Mouse (Mus musculus) limb, embryonic 11.5 days (tissue): ENCODE data around the gene Nfix. TPM values are rescaled to one million over a fixed set of nuclear protein-coding genes. Genes with fewer than 3 reads are reported as not detected.

Experiments
- ATAC-seq: fragments of 200-750 bp; cut with Nextera tagmentation; 2 replicates; pipeline ENCODE4 v1.8.0; 2017; ENCODE audit warnings: low read depth; ENCODE audit not compliant: insufficient number of reproducible peaks, low FRiP score, low TSS enrichment
- DNase-seq: peaks from one replicate; pipeline ENCODE4 v3.0.0-alpha.2; 2015; ENCODE audit warnings: low spot score
- H3K27ac ChIP-seq: fragments of 300-500 bp; sonication (generic); replicated peaks from 2 replicates; pipeline ENCODE4 v1.5.1; 2014; ENCODE audit warnings: low read depth, mild to moderate bottlenecking, low read length
- H3K27me3 ChIP-seq: fragments of 300-500 bp; sonication (generic); 2 replicates; pipeline ENCODE4 v1.6.1; 2014; ENCODE audit warnings: mild to moderate bottlenecking, low read length, mixed read lengths; ENCODE audit not compliant: control insufficient read depth, insufficient read depth
- H3K36me3 ChIP-seq: fragments of 300-500 bp; sonication (generic); 2 replicates; pipeline ENCODE4 v1.6.1; 2014; ENCODE audit warnings: mild to moderate bottlenecking, low read length, moderate library complexity, mixed read lengths; ENCODE audit not compliant: control insufficient read depth, insufficient read depth
- H3K4me1 ChIP-seq: fragments of 300-500 bp; sonication (generic); 2 replicates; pipeline ENCODE4 v1.6.1; 2014; ENCODE audit warnings: low read length, mixed read lengths; ENCODE audit not compliant: control insufficient read depth, insufficient read depth
- H3K4me2 ChIP-seq: fragments of 300-500 bp; sonication (generic); 2 replicates; pipeline ENCODE4 v1.6.1; 2014; ENCODE audit warnings: low read depth, mild to moderate bottlenecking, moderate library complexity; ENCODE audit not compliant: severe bottlenecking
- H3K4me3 ChIP-seq: fragments of 300-500 bp; sonication (generic); 2 replicates; pipeline ENCODE4 v1.5.1; 2014; ENCODE audit warnings: low read depth, low read length
- H3K9ac ChIP-seq: fragments of 300-500 bp; sonication (generic); 2 replicates; pipeline ENCODE4 v1.6.1; 2014; ENCODE audit warnings: mild to moderate bottlenecking, low read length
- H3K9me3 ChIP-seq: fragments of 300-500 bp; sonication (generic); 2 replicates; pipeline ENCODE4 v1.6.1; 2016; ENCODE audit warnings: low read length; ENCODE audit not compliant: control insufficient read depth
- WGBS: fragments of 180-500 bp; shearing (Covaris S2); extraction: QIAGEN DNeasy Blood & Tissue Kit; methylation state at CpG from one replicate; pipeline ENCODE4 v1.1.7; 2014; 5-methylcytosine and 5-hydroxymethylcytosine counted together
- polyA plus RNA-seq: library from polyadenylated mRNA; unstranded; fragments of >200 nt; fragmentation: Nextera tagmentation; extraction: Ambion mirVana; gene quantifications from 2 replicates; pipeline ENCODE4 v1.2.1, GENCODE M21; 2014

The Nfix gene
- polyA plus RNA-seq, 1 experiment from 2014 or later, result 4.6 TPM

DNA sequence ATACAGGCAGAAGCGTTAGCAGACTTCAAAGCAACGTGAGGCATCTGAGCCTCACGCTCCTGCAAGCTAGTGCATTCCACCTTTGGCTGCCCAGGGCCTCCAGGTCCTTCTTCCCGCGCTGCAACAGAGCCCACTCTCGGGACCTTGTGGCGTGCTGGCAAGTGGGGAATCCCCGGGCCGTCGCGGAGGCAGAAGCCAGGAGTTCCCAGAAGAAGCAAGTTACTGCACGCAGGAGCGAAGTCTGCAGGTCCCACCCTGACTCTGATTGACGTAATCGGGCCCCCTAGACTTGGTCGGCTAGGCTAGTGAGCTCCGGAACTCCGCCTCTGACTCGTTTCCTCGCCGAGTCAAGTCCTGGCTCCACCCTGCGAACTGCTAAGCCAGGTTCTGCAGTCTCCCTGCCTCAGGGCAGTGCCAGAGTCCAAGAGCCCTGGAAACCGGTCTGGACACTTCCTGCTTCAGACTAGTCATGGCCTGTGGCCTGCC is 143.5 kb downstream of the Nfix start:
- H3K4me3 ChIP-seq, result peak overlapping the region; percentile 29
- peak overlapping the region; percentile 81 for H3K9ac ChIP-seq
- DNase-seq, result peak; percentile 88
- peak overlapping the region; percentile 100 for H3K27ac ChIP-seq
- H3K36me3 ChIP-seq, result no peaks in the 10 kb centered on the region
- peaks cover 43% of the 10 kb centered on the region for H3K4me1 ChIP-seq
- H3K4me2 ChIP-seq, result peak overlapping the region; percentile 85
- H3K27me3 ChIP-seq, result no peaks in the 10 kb centered on the region
- ATAC-seq, result peak; percentile 53
- WGBS, result under 1% methylated on average over 23 of the region's 23 CpGs
- H3K9me3 ChIP-seq, result no peaks in the 10 kb centered on the region

DNA sequence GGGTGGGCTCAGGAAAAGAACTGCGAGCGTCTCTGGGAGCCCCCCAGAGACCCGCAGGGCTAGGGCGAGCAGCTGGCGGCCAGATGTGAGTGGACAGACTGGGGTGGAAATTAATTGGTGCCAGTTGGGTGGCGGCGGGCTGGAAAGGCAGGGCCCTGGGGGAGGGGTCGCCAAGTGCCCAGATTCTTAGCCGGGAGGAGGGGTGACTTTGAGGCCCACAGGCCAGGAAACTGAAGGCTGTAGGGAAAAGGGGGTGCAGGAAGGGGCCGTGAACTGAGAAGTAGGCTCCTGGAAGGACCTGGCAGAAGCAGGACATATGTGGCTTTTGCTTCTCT is 144.0 kb downstream of the Nfix start:
- ATAC-seq (peak; percentile 54), DNase-seq (peak; percentile 99)
- H3K4me1 ChIP-seq, result peaks cover 43% of the 10 kb centered on the region
- peak overlapping the region; percentile 81 for H3K9ac ChIP-seq
- no peaks in the 10 kb centered on the region for H3K27me3 ChIP-seq
- H3K9me3 ChIP-seq, result no peaks in the 10 kb centered on the region
- WGBS, result under 1% methylated on average over 10 of the region's 10 CpGs
- peak overlapping the region; percentile 100 for H3K27ac ChIP-seq
- no peaks in the 10 kb centered on the region for H3K36me3 ChIP-seq
- H3K4me2 ChIP-seq, result peak overlapping the region; percentile 85
- H3K4me3 ChIP-seq, result peak overlapping the region; percentile 29

DNA sequence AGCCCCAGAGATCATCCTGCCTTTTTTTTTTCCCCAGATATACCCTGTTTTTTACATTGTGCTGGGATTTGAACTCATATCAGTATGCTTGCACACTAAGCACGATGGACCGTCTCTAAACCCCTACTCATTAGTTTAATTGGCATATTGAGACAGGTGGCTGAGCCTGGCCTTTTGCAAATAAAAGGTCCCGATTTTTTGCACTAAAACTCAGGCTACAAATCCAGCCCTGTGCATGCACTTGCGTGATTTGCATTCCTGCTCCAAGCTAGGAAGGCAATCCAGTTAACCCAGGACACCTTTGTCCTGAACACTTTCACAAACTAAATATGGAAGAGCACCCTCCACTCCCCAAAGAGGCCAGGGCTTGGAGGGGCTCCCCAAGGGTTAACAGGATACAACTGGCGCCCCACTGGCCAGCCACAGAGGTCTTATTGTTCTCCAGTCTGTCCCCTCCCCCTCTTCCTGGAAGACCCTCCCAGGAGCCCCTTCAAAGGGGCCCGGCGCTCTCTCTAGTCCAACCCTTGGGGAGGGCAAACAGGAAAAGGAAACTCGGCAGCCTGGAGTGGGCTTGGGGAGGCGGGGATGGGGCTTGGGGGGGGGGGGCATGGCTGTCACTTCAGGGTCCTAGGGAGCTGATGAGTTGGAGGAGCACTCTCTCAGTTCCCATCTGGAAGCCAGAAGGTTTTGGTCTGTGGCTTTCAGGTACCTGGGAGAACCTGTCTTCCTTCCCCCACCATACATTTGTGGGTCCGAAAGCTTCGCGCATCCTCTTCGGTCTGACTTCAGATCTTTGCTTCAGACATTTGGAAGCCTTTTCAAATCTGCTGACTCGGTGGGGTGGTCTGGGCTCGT is 144.6 kb downstream of the Nfix start:
- peak overlapping the region; percentile 29 for H3K4me3 ChIP-seq
- no peaks in the 10 kb centered on the region for H3K9me3 ChIP-seq
- H3K36me3 ChIP-seq, result no peaks in the 10 kb centered on the region
- peak; percentile 89 for DNase-seq
- H3K27me3 ChIP-seq, result no peaks in the 10 kb centered on the region
- WGBS, result under 1% methylated on average over 15 of the region's 15 CpGs
- peak; percentile 80 for ATAC-seq
- peak overlapping the region; percentile 81 for H3K9ac ChIP-seq
- peaks cover 43% of the 10 kb centered on the region for H3K4me1 ChIP-seq
- peak overlapping the region; percentile 100 for H3K27ac ChIP-seq
- H3K4me2 ChIP-seq, result peak overlapping the region; percentile 85

DNA sequence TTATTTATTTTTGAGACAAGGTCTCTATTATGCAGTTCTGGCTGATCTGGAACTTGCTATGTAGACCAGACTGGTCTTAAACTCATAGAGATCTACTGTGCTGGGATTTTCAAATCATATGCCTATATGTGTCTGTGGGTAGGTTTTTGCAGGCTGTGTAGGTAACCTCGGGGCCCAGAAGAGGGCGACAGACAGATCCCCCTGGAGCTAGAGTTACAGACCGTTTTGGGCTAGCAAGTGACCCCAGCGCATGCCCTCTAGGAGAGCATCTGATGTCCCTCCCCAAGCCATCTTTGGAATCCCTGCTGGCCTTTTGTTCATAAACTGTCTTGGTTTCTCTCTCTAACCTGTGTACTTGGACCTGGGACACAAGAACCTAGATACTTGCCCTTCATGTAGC is 145.5 kb downstream of the Nfix start:
- no peaks in the 10 kb centered on the region for H3K27me3 ChIP-seq
- no peak overlapping the region; the same call in 1 of the 2 replicates for H3K4me2 ChIP-seq
- H3K9me3 ChIP-seq, result no peaks in the 10 kb centered on the region
- H3K4me3 ChIP-seq, result no peak overlapping the region
- peak overlapping the region; percentile 100 for H3K27ac ChIP-seq
- no peak for ATAC-seq
- peaks cover 42% of the 10 kb centered on the region for H3K4me1 ChIP-seq
- H3K9ac ChIP-seq, result 0 out of 2 replicates have a peak overlapping the region, but pooled peaks have one; percentile 9
- 21% methylated on average over 4 of the region's 4 CpGs for WGBS
- peak; percentile 62 for DNase-seq
- no peaks in the 10 kb centered on the region for H3K36me3 ChIP-seq

DNA sequence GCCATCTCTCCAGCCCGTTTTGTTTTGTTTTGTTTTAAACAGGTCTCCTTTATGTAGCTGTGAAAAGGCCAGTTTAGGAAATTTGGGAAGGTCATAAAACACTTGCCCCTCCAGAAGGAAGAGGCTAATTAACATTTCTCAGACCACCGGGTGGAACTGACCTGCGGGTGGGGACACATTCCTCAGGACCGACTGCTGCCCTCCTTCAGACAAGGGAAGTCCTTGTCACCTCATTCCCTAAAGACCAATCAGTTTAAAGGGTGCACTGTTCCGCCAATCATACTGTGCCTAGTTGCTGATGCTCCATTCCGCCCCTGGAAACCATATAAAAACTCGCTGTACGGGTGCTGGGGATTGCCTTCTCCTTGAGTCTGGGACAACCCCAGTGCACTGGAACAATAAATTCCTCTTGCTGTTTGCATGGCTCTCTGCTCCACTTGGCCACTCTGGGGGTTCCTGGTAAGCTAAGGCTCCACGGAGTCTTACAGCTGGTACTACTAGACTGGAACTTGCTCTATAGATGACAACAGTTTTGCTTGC is 147.0 kb downstream of the Nfix start:
- H3K27me3 ChIP-seq, result no peaks in the 10 kb centered on the region
- peak overlapping the region; percentile 14; the same call in 1 of the 2 replicates for H3K4me3 ChIP-seq
- peak overlapping the region; percentile 87 for H3K27ac ChIP-seq
- DNase-seq (peak; percentile 55), ATAC-seq (no peak)
- H3K9ac ChIP-seq, result peak overlapping the region; percentile 30; the same call in 1 of the 2 replicates
- peaks cover 32% of the 10 kb centered on the region for H3K4me1 ChIP-seq
- no peaks in the 10 kb centered on the region for H3K36me3 ChIP-seq
- WGBS, result 37% methylated on average over 9 of the region's 9 CpGs
- no peaks in the 10 kb centered on the region for H3K9me3 ChIP-seq
- H3K4me2 ChIP-seq, result peak overlapping the region; percentile 31

DNA sequence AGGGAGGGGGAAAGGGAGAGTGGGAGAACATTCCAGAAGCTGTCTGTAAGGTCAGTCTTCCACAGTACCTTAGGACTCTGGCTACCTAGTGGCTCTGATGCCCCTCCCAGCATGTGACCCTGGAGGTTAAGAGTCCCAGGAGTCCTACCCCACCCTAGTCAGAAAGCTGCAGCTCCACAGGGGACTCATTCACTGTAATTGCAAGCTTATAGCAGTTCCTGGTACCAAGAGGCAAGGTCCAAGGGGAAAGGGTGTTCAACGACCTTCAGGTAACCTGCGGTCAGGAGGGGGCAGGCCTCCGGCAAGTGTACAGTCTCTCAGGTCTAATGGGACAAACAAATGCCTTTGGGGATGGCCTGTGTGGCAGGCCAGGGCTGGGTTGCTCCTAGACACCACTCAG is 149.9 kb downstream of the Nfix start:
- H3K4me2 ChIP-seq, result no peak overlapping the region
- peaks cover 20% of the 10 kb centered on the region for H3K4me1 ChIP-seq
- 52% methylated on average over 3 of the region's 3 CpGs for WGBS
- H3K4me3 ChIP-seq, result no peak overlapping the region
- ATAC-seq, result no peak
- no peaks in the 10 kb centered on the region for H3K9me3 ChIP-seq
- no peaks in the 10 kb centered on the region for H3K36me3 ChIP-seq
- peak overlapping the region; percentile 89 for H3K27ac ChIP-seq
- no peak for DNase-seq
- no peak overlapping the region; the same call in 1 of the 2 replicates for H3K9ac ChIP-seq
- H3K27me3 ChIP-seq, result no peaks in the 10 kb centered on the region

Other genes with a start within 250 kb of the Nfix start
- gene Ier2, start 137.5 kb downstream of the Nfix start, polyA plus RNA-seq, result 149 and 156 TPM in 2 replicates
- 65.7 and 65.9 TPM in 2 replicates for gene Trmt1, start 114.0 kb downstream of the Nfix start, polyA plus RNA-seq
- 26.4 and 26.7 TPM in 2 replicates for gene Nacc1, start 112.5 kb downstream of the Nfix start, polyA plus RNA-seq
- 3.9 and 4.8 TPM in 2 replicates for gene Lyl1, start 98.9 kb downstream of the Nfix start, polyA plus RNA-seq
- gene G430095P16Rik, start 77.3 kb downstream of the Nfix start, polyA plus RNA-seq, result 7.7 and 8.6 TPM in 2 replicates
- gene Dand5, start 22.5 kb upstream of the Nfix start, polyA plus RNA-seq, result 3.6 and 3.9 TPM in 2 replicates
- 45.0 and 46.7 TPM in 2 replicates for gene Gadd45gip1, start 31.2 kb upstream of the Nfix start, polyA plus RNA-seq
- 93.1 and 93.4 TPM in 2 replicates for gene Rad23a, start 40.3 kb upstream of the Nfix start, polyA plus RNA-seq
- gene Calr, start 46.6 kb upstream of the Nfix start, polyA plus RNA-seq, result 854 and 918 TPM in 2 replicates
- gene Farsa, start 56.6 kb upstream of the Nfix start, polyA plus RNA-seq, result 99.9 and 105 TPM in 2 replicates
- 86.5 and 89.0 TPM in 2 replicates for gene Syce2, start 71.8 kb upstream of the Nfix start, polyA plus RNA-seq
- gene Gcdh, start 93.6 kb upstream of the Nfix start, polyA plus RNA-seq, result 42.1 and 43.3 TPM in 2 replicates
- gene Klf1, start 101.6 kb upstream of the Nfix start, polyA plus RNA-seq, result 9.1 and 11.0 TPM in 2 replicates
- gene Dnase2a, start 108.2 kb upstream of the Nfix start, polyA plus RNA-seq, result 8.2 and 8.6 TPM in 2 replicates
- 0.17 and 0.71 TPM in 2 replicates for gene Mast1, start 137.0 kb upstream of the Nfix start, polyA plus RNA-seq
- 0.16 TPM in 1 of 2 replicates, not detected in the other for gene Rtbdn, start 146.6 kb upstream of the Nfix start, polyA plus RNA-seq
- not detected in 2 replicates for gene Gm49661, start 169.1 kb upstream of the Nfix start, polyA plus RNA-seq
- 1,235 and 1,326 TPM in 2 replicates for gene Prdx2, start 169.2 kb upstream of the Nfix start, polyA plus RNA-seq
- gene Rnaseh2a, start 169.4 kb upstream of the Nfix start, polyA plus RNA-seq, result 127 and 133 TPM in 2 replicates
- gene Junb, start 178.4 kb upstream of the Nfix start, polyA plus RNA-seq, result 7.2 and 7.7 TPM in 2 replicates
- 14.5 and 15.2 TPM in 2 replicates for gene Hook2, start 190.3 kb upstream of the Nfix start, polyA plus RNA-seq
- not detected in 2 replicates for gene Best2, start 214.2 kb upstream of the Nfix start, polyA plus RNA-seq
- 119 and 131 TPM in 2 replicates for gene Asna1, start 224.9 kb upstream of the Nfix start, polyA plus RNA-seq
- 194 and 197 TPM in 2 replicates for gene Trir, start 226.5 kb upstream of the Nfix start, polyA plus RNA-seq
- 12.7 and 16.3 TPM in 2 replicates for gene Tnpo2, start 236.6 kb upstream of the Nfix start, polyA plus RNA-seq